Mouse (Mus musculus) Patski (cell line): ENCODE data around the gene Tldc2. TPM values are rescaled to one million over a fixed set of nuclear protein-coding genes. Genes with fewer than 3 reads are reported as not detected.

Experiments
- ATAC-seq: fragments of 100-300 bp; one replicate; pipeline ENCODE4 v1.8.0; 2021
- CTCF ChIA-PET: fragments of 350-600 bp; sonication (Branson Sonifier 250); formaldehyde crosslinking; loops from one replicate; lab custom pipeline; 2022; ENCODE audit warnings: inconsistent platforms; lab: Charles Lee
- POLR2A ChIA-PET: fragments of 350-600 bp; sonication (Branson Sonifier 250); formaldehyde crosslinking; loops from one replicate; lab custom pipeline; 2022; ENCODE audit warnings: antibody characterized with exemption, inconsistent platforms; lab: Charles Lee
- DNase-seq: peaks from one replicate; pipeline ENCODE4 v3.0.0-alpha.2; 2011; ENCODE audit warnings: low read depth, low spot score
- H3K27me3 ChIP-seq: fragments of 371-371 bp; one replicate; pipeline ENCODE4 v1.5.1; 2021
- CTCF ChIP-seq: fragments of 100-300 bp; IDR thresholded peaks from one replicate; pipeline ENCODE4 v1.5.1; 2021
- in situ Hi-C: fragments of 300-500 bp; cut with MboI; formaldehyde crosslinking; loops from 3 replicates; pipeline ENCODE4 v1.11.1; 2018; ENCODE audit warnings: low pct_unique_long_range_greater_than_20kb, mixed read lengths
- polyA plus RNA-seq: library from polyadenylated mRNA; unstranded; gene quantifications from one replicate; pipeline ENCODE4 v1.2.3, GENCODE M21; 2021

The Tldc2 gene
- polyA plus RNA-seq, 1 experiment from 2014 or later, result 0.33 TPM

DNA sequence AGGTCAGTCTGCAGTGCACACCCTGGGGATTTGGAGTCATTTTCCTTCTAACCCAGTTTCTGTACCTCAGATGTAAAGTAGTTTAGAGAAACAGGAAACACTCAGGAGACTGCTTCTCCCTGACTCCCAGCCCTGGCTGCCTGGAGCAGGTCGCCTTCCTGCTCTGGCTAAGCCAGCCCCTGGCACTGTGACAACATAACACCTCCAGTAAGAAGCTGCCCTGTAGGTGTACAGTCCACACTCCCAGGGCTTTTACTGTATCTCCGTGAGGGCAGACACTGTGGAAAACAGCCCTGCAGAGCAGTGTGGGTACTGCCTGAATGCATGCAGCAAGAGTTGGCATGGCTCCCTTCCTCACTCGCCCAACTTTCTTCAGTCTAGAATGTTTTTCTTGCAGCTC is 11.2 kb upstream of the Tldc2 start:
- TF ChIP-seq CTCF, result no peak
- ChIA-PET POLR2A (interaction anchor here (1.1 to 1.3 kb wide), 2 partner anchors 20 to 23 kb away, joined by 4 read pairs; no protein-coding TSS in a partner anchor), CTCF (interaction anchor here (0.8 kb wide), 1 partner anchor 25 kb away, joined by 4 read pairs; no protein-coding TSS in a partner anchor)
- in situ Hi-C loops, result no loop called here
- DNase-seq (no peak), ATAC-seq (no peak)
- H3K27me3 ChIP-seq, result no peaks in the 10 kb centered on the region

DNA sequence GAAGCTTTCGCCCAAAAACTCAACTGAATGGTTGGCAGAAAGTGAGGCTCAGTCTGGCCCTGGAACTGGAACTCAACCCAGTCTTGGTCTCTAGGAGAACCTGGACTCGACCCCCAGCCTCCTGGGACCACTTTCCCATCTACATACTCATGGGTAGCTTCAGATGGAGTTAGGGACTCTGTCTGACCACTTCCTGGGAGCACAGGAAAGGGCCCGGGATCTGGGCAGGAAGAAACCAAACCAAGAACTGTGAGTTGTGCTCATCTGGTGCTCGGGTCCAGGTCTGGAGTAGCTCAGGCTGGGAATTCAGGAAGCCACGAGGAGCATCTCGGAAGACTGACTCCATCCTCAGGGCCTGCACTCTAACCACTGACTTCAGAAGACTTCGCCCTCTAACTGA is 10.3 kb upstream of the Tldc2 start:
- ChIA-PET CTCF (interaction anchor here (1.5 kb wide), 1 partner anchor 8 kb away, joined by 3 read pairs; no protein-coding TSS in a partner anchor), POLR2A (interaction anchor here (1.1 to 2.6 kb wide), 3 partner anchors 21 to 28 kb away, joined by 4 to 6 read pairs (median 4); no protein-coding TSS in a partner anchor)
- in situ Hi-C loops, result no loop called here
- DNase-seq (no peak), ATAC-seq (no peak)
- no peaks in the 10 kb centered on the region for H3K27me3 ChIP-seq
- TF ChIP-seq CTCF, result no peak

DNA sequence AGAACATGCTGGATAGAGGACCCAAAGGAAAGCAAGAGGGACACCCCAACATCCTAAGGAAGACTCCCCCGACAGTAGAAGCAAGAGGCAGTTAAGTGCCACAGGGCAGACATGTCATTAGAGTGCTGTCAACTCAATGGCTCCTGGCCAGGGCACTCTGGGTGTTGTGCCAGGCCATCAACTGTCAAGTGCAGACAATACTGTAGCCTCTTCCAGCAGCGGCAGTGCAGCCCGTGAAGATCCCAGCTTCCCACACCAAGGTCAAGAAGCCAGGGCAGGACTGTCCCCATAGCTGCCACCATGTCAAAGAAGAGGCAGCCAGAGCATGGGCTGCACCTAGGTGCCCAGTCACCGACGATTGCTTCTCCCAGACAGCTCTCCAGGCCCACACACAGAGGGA is 9.7 kb upstream of the Tldc2 start:
- no peak for ATAC-seq
- no peak for DNase-seq
- ChIA-PET POLR2A (interaction anchor here (1.5 to 2.6 kb wide), 2 partner anchors 15 to 29 kb away, joined by 4 to 6 read pairs; no protein-coding TSS in a partner anchor), CTCF (interaction anchor here (1.5 kb wide), 1 partner anchor 9 kb away, joined by 3 read pairs; no protein-coding TSS in a partner anchor)
- TF ChIP-seq CTCF, result no peak
- H3K27me3 ChIP-seq, result no peaks in the 10 kb centered on the region
- in situ Hi-C loops, result no loop called here

DNA sequence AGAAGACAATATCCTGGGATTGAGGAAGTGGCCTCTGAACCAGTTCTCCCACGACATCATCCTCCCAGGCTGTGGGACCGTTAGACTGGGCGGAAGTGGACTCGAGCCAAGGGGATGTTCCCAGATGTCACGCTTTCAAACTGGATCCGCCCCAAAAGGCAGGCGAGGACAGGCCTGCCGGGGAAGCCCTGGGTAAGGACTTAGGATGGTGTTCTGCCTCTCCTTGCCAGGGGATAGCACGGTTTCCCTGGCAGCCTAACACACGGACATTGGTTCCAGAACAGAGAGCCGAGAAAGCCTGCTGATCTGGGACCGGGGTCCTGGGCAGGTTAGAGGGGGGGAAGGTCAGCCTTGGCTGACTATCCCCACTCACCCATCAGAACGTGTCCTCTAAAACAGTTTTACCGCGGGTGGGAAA is 9.2 kb upstream of the Tldc2 start:
- ATAC-seq (no peak), DNase-seq (no peak)
- H3K27me3 ChIP-seq, result no peaks in the 10 kb centered on the region
- ChIA-PET CTCF (interaction anchor here (1.5 kb wide), 1 partner anchor 10 kb away, joined by 3 read pairs; no protein-coding TSS in a partner anchor), POLR2A (interaction anchor here (0.8 to 2.6 kb wide), 5 partner anchors 12 to 29 kb away, joined by 3 to 6 read pairs (median 4); no protein-coding TSS in a partner anchor)
- in situ Hi-C loops, result no loop called here
- TF ChIP-seq CTCF, result no peak

DNA sequence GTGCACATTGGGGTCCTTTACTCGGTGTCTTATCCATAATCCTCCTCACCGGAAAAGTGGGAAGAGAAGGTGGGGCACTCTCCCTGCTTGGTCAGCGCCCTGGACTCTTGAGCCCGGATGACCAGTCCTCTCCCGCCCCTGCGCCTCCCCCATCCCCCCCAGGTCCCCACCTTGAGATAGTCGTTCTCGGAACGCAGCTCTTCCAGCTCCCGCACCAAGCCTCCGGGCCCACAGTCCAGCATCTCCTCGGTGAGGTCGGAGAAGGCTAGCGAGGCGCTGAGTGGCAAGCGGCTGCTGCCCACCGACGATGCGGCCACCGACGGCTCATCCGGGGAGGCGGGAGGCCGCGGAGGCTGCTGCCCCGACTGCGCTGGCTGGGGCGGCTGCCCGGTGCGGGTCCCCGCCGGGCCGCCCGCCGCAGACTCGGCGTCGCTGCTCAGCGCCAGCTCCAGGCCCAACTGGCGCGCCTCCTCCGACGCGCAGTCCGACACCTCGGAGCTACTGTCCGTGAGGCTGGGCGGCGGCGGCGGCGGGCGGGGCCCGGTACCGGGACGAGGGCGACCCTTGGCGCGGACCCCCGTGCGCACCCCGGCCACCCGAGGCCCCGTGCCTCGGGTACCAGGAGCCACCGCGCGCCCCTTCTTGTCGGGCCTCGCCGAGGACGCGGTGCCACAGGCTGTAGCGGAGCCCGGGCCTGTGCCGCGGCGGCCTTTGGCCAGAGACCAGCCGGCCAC is 8.6 kb upstream of the Tldc2 start:
- ATAC-seq, result peak; percentile 3

DNA sequence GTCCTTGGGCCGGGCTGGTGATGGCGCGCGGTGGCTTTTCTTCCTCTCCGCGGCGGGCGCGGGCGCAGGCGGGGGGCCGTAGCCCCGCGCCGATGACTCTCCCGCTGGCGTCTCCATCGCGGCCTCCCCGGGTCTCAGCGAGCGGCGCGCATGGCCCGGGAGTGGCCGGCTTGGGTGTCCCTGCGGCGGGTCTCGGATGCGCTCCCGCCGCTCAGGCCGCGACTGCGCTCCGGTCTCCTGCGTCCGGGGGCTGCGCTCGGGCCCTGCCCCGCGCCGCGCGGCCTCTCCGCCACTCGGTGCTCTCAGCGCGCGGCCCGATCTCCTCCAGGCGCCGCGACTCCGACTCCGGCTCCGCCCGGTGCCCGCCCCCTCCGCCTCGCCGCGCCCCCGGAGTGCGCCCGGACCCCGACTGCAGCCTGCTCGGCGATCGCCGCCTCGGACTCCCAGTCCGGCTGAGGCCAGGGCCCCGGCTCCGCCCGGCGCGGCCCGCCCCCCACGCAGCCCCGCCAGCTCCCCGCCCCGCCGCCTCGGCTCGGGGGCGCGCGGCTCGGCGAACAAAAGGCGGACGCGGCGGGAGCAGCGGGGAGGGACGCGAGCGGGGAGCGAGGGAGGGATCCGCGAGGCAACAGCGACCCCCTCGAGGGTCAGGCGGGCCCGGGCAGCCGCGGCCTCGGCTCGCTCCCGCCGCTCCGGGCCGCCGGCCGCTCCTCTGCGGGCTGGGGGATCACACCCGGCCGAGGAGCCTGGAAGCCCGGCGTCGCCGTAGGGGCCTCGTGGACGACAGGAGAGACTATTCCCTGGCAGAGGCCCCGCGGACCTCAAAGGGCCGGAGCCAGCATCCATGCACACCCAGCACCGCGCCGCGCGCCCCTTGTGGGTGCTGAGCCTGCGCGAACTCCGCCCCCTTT is 7.8 kb upstream of the Tldc2 start, which contains the start of gene Soga1:
Soga1 (minus strand) TSS at position 462 of the 908 bp plus-strand sequence.
- H3K27me3 ChIP-seq, result no peaks in the 10 kb centered on the region
- POLR2A ChIA-PET, result interaction anchor here (0.7 to 2.6 kb wide), 6 partner anchors 13 to 43 kb away, joined by 3 to 6 read pairs (median 4); no protein-coding TSS in a partner anchor
- in situ Hi-C loops, result no loop called here
- ATAC-seq, result peak; percentile 69
- DNase-seq, result no peak
- TF ChIP-seq CTCF, result no peak
- CTCF ChIA-PET, result interaction anchor here (0.6 to 1.0 kb wide), 2 partner anchors 27 to 33 kb away, joined by 3 read pairs; no protein-coding TSS in a partner anchor

More for the DNA sequence above, 8.6 kb upstream of the Tldc2 start:
- DNase-seq, result no peak
- TF ChIP-seq CTCF, result no peak
- CTCF ChIA-PET, result interaction anchor here (1.0 kb wide), 1 partner anchor 32 kb away, joined by 3 read pairs; no protein-coding TSS in a partner anchor
- no peaks in the 10 kb centered on the region for H3K27me3 ChIP-seq
- POLR2A ChIA-PET, result interaction anchor here (0.8 to 2.6 kb wide), 5 partner anchors 13 to 30 kb away, joined by 3 to 6 read pairs (median 4); no protein-coding TSS in a partner anchor
- in situ Hi-C loops, result no loop called here

DNA sequence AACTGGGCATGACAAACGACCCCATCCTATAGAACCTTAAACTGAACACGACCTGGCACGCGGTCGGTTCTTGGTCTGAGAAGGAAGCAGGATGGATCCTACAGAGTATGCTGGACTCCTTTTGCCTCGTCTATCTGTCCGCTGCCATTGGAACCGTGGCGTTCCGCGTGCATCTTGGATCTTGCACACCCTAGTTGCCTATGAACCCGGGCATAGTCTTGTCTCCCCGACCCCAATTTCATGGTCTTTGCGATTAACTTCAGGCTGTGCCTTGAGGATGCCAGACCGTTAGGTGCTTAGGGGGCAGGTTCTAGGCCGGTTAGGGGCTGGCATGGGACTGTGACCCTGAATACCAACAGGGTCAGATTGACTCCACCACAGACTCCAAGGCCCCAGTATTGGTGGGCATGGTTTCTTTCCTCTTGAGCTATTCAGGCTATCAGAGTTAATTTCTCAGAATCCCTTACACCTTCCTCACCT is 7.1 kb upstream of the Tldc2 start:
- DNase-seq (no peak), ATAC-seq (no peak)
- ChIA-PET POLR2A (no interaction called here), CTCF (interaction anchor here (1.0 to 1.4 kb wide), 2 partner anchors 13 to 33 kb away, joined by 4 read pairs; no protein-coding TSS in a partner anchor)
- in situ Hi-C loops, result loop anchor here (10.0 kb wide), 1 partner anchor 205 kb away; no protein-coding TSS in a partner anchor
- no peak for TF ChIP-seq CTCF
- no peaks in the 10 kb centered on the region for H3K27me3 ChIP-seq

DNA sequence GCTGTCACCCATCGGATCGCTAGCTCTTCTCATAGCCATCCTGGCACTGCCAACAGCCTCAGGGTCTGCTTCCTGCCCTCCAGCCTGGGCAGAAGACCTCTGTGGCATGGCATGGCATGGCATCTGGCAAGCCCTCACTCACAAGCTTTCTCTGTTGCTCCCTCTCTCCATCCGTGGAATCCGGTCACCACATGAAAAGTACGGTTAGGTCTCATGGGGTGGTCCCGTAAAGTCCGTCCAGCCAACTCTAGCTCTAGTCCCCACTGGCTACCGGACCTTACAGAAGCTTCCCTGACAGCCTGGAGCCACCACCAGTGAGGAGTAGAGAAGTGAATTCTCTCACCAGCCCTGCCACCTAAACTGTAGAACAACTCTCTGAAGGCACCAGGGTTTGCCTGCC is 5.5 kb upstream of the Tldc2 start:
- TF ChIP-seq CTCF, result no peak
- CTCF ChIA-PET, result interaction anchor here (1.4 kb wide), 1 partner anchor 35 kb away, joined by 4 read pairs; no protein-coding TSS in a partner anchor
- no peak for DNase-seq
- ATAC-seq, result no peak
- H3K27me3 ChIP-seq, result no peaks in the 10 kb centered on the region
- POLR2A ChIA-PET, result no interaction called here
- in situ Hi-C loops, result loop anchor here (10.0 kb wide), 1 partner anchor 207 kb away; no protein-coding TSS in a partner anchor

DNA sequence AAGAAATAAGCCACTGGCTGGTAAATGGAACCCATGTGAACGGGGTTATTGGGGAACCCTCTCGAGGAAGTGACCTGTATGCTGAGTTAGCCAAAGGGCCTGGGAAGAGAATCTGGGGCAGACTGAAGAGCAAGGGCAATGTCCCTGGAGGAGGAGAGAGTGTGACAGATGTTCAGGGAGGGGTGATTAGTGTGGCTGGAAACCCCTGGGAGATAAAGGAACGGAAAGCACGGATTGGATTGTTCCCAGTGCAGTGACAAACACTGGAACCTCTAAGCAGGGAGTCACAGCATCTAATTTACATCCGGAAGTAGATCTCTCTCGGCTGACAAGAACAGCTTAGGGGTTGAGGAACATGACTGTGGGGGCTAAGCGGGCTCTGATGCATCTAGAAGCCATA is 4.9 kb upstream of the Tldc2 start:
- in situ Hi-C loops, result loop anchor here (10.0 kb wide), 1 partner anchor 207 kb away; no protein-coding TSS in a partner anchor
- CTCF ChIA-PET, result no interaction called here
- no peak for TF ChIP-seq CTCF
- POLR2A ChIA-PET, result no interaction called here
- no peaks in the 10 kb centered on the region for H3K27me3 ChIP-seq
- no peak for ATAC-seq
- no peak for DNase-seq
